Mouse (Mus musculus) right cerebral cortex, postnatal 10 days (tissue): ENCODE results near the gene Faap20.

ENCODE experiments used
- DNase-seq, 2 experiments: peaks; one replicate each; pipeline ENCODE4 v3.0.0; 2021; ENCODE audit warnings: low spot score in 2 of 2

The Faap20 gene

DNA sequence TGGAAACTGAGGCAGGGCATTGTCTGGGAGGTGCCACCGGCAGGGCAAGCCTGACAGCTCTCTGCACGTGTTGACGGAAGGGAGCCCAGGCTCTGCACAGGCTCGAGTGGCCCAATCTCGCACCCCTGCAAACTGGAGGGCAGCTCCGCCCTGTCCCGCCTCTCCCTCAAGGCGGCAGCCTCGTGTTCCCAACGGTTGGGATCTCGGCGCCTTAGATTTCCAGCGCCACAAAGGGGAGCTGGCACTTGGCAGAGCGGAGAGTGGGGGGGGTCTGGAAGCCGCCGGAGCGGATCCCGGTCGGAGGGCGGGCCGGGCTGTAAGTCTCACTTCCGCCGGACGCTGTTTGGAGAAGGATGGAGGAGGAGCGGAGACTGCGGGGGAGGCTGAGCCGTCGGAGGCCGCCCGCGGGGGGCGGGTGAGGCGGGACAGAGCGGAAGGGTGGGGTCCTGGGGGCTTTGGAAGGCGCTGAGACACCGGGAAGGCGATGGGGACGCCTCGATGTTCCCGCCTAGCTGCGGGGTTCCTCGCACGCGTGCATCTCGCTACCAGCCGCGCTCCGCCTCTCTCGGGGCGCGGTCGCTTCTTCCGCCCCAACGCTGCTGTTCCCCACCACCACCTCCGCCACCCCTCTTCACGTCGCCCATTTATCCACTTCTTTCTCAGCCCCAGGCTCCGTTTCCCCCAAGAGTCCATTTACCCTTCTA is at the start of gene Faap20:
Faap20 (plus strand) TSS at position 155 of the 704 bp plus-strand sequence.
- peak; percentile 92 to 93 for DNase-seq

GRCm38 (mm10) chr4:155200861-155201390 is 48.7 kb upstream of the Faap20 start:
- DNase-seq, result no peak

DNA sequence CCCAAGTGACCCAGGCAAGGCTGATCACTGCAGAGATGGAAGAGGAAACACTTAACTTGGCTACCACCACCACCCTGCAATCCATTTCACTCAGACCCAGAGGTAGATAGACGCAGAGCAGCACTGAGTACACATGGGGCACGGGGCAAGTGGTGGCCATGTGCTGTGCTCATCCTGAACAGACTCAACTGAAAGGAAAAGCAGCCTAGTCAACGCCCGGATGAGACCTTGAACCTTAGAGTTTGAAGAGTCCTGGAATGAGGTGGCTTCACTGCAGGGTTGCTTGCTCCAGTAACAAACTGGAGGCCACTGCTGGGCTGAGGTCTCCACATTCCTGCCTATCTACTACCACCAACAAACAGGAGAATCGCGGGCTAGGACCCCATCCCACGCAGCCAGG is 47.8 kb upstream of the Faap20 start:
- no peak for DNase-seq

DNA sequence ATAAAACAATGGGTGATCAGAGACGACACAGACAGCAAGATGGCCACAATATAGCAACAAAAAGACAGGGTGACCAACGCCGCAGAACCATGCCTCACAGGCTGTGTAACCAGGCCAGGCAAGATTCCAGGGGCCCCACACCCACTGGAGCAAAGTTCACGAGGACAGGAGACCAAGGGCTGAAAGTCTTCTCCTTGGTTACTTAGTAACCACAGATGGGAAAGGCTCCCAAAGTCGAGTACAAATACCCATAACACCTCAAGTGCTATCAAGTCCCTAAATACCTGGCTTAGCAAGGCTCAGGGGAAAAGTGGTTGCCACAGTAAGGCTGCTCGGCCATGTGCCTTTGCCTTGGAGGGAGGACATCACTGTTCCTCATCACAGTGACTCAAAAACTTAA is 43.7 kb upstream of the Faap20 start:
- no peak for DNase-seq

DNA sequence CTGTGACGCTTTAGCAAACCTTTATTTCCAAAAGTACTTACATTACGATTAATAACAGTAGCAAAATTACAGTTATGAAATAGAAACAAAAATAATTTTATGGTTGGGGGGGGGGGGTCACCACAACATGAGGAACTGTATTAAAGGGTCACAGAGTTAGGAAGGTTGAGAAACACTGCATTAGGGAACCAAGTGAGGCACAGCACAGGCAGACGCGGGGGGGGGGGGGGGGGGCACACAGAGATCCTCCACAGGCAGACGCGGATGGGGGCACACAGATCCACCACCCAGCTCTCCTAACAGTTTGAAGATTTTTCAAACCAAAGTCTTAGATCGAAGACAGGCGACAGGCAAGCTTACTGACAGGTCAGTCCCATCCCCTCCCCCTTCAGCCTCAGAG is 43.1 kb upstream of the Faap20 start:
- no peak for DNase-seq

- DNase-seq, result no peak
Observed at GRCm38 (mm10) chr4:155207841-155208240, 41.8 kb upstream of the Faap20 start.

DNA sequence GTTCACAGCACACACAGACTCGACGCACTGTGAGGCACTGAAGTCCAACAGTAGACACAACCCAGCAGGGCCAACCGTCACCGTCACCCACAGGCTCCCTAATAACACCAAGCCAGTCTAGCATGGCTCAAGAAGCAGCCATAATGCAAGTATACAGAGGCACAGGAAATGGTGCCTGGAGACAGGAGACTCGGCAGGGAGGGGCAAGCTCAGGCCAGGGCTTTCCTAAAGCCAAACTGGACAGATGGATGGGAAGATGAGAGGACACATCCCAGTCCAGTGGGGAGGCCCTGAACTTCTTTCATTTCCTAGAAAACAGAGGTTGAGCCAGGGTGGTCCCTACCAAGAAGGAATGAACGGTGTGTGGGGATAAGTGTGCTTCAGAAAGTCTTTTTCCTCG is 41.0 kb upstream of the Faap20 start:
- no peak for DNase-seq

DNA sequence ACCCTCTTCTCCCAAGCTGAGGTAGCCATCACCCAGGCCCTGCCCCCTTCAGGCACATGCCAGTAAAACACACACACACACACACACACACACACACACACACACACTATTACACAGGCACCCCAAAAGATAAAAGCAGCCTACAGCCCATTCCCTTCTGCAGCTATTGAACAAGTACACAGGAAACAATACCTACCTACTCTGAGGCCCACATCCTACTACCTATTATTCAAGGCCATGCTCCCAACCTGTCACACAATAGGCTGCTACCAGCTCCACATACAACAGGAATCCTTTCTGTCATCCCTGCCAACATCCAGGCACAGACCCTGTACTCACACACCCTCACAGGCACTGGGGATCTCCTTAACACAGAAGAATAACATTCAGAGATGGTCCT is 40.5 kb upstream of the Faap20 start:
- no peak for DNase-seq

- no peak for DNase-seq
Observed at GRCm38 (mm10) chr4:155209494-155209893, 40.1 kb upstream of the Faap20 start.

GRCm38 (mm10) chr4:155213052-155213751 is 36.4 kb upstream of the Faap20 start:
- DNase-seq, result peak in 1 of 2 experiments; percentile 59

DNA sequence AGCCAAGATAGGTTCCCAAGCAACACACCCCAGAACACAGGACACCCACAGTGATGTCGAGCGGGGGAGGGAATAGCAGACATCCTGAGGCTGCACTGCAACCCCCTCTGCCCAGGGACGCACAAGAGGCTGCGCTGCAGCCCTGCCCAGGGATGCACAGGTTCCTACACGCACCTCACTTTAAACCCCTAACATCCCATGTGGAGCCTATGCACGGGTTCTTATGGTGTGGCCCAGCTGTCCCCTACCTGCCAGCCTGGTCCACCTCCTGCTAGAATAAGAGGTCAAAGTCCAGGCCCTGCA is 35.9 kb upstream of the Faap20 start:
- peak in 1 of 2 experiments; percentile 71 for DNase-seq

DNA sequence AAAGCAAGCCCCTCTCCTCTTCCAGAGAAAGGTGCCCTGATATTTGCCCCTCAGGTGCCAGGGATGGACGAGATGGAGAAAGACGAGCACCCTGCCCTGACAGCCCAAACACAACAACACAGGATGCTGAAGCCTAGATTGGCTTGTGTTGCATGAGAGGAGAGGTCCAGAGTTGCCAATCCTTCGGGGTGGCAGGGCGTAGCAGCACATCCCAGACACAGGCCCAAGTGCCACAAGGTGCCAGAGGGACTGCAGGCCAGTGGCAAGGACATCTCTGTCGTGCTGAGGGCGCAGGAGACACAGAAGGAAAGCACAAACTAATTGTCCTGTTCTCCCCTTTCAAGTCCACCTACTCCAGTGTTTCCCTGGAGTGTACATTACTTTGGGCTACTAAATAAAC is 35.4 kb upstream of the Faap20 start:
- DNase-seq, result no peak

- no peak for DNase-seq
Observed at GRCm38 (mm10) chr4:155214793-155215192, 34.8 kb upstream of the Faap20 start.

DNA sequence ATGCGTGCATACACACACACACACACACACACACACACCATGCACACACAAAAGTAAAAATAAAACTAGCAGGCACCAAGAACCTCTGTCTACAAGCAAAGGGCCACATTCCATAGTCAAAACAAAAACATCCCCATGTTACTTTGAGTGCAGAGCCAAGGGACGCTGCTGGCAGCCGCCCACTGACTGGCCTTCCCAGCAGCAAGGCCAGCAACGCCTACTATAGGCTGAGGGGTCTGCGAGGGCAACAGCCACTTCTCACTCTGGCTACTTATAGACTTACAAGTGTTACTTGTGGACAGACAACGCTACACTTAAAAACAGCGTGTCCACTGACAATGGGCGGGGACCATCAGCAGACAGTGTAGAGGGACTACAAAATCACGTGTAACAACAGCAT is 34.4 kb upstream of the Faap20 start:
- DNase-seq, result no peak

- DNase-seq, result no peak
Observed at GRCm38 (mm10) chr4:155215773-155216630, 33.6 kb upstream of the Faap20 start.

DNA sequence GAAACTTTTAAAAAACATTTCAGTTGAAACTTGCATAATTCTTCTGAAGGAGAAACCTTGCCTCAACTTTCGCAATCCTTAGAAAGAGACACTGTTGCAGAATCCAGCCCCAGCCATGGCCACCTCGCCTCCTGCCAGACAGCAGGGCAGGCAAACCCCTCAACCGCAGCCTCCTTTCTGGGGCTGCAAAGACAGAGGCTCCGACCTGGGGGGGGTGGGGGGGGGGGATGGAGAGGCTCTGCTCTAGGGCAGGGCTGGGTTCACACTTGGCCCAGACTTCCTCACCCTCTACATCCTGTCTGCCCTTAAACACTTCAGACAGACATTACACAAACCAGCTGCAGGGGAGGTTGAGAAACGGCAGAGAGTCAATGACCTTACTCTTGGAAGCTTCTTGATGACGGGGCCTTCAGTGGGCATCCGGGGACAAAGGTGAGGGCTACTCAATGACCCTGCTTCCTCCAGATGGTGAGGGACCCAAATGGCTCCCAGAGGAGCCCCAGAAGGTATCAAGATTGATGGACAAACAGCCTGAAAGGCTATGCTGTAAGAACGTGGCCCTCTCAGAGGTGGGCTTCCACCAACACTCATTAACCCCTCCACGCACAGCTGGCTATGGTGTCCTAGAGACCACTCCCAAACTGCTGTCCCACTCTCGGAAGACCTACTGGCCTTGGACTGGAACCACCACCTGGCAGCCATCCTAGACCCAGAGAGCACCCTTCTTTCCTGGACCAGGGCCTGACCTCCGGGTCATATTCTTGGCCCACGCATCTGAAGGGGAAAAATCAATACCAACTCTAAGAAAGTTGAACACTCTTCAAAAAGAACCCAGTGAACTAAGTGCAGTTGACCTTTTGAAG is 32.1 kb upstream of the Faap20 start:
- no peak for DNase-seq

- no peak for DNase-seq
Observed at GRCm38 (mm10) chr4:155218104-155218732, 31.4 kb upstream of the Faap20 start.

- no peak for DNase-seq
Observed at GRCm38 (mm10) chr4:155219271-155220212, 30.1 kb upstream of the Faap20 start.

DNA sequence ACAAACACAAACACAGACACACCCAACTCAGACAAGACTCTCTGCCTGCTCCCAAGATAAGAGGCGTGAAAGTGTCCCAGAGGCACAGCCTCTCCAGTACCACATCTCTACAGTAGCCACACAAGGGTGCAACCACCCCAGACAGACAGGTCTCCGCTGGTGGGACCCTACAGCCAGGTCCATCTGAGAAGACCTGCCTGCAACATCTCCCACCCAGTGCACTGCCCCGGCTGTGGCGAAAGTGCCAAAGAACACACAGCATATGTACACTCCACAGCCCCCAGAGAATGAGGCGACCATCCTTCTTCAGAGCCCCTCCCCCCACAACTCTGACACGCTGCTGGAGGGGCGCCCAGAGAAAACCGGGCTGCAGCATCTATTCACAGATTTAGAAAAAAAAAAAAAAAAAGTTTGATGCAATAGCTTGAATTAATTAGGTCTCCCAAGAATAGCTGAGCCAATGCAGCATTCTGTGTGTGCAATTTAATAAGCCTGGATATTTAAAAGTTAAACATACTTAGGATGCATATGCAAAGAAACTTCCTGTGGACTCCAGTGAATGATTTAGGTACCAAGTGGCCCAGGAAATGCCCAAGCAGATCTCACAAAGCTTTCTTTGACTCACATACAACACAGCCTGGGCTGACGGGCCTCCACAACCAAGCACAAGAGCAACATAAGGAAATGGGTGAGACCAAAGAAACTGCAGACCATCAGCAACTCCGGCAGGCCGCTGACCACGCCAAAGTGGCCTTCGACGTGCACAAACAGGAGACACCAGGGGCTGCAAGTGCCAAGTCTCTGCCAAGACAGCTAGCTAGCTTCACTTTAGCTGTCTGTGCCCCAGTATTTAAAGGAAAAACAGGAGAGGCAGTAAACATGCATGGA is 29.1 kb upstream of the Faap20 start:
- DNase-seq, result peak; percentile 76 to 79
